In genomic region chr6:65516759-65517158, GRCm38 (mm10) we compare ENCODE assay signal across 23 mouse cellular contexts. TPM values are rescaled to one million over a fixed set of nuclear protein-coding genes. Genes with fewer than 3 reads are reported as not detected.
DNase-seq lines count a peak whose midpoint lies in the region; ATAC-seq and TF ChIP-seq lines count a peak whose summit lies in the region.
"Had no signal": no experiment of that assay in that cellular context is flagged by ENCODE, and none has a peak within 500 bp of the region (broad histone marks: within the 10 kb centered on the region; RNA-seq: fewer than 3 reads in every experiment).

No protein-coding gene starts in this region.

- peak; percentile 76 for ATAC-seq in inflammation-experienced regulatory T-cells, adult 6 months
- ATAC-seq: intestine, postnatal 0 days had no signal

- intact Hi-C loops in heart, adult 2 months (cut with DNase I): no loop called here

- peak; percentile 91 for DNase-seq in heart, adult 11 months
- no peak for DNase-seq in heart, adult 2 months
- DNase-seq in lung, adult 2 months: no peak
- DNase-seq in lung, postnatal 25 days (ENCODE audit: low spot score): no peak
- peak; percentile 45 for DNase-seq in testis, postnatal 10 days (ENCODE audit: low spot score)
- no peak for DNase-seq in cerebellum, postnatal 14 days
- DNase-seq in right cerebral cortex, postnatal 25 days: no peak
- DNase-seq: adrenal gland, postnatal 10 days; cerebellum, adult 11 months; cerebellum, postnatal 36 days had no signal

- no peaks in the 10 kb centered on the region for H3K27me3 ChIP-seq in heart, adult 2 months (ENCODE audit: control insufficient read depth, insufficient read depth, low read length)
- H3K27me3 ChIP-seq: forebrain, embryonic 12.5 days; heart, embryonic 12.5 days; limb, embryonic 12.5 days; liver, embryonic 15.5 days; neural tube, embryonic 12.5 days had no signal

- WGBS in heart, adult 2 months: 65% methylated on average over 8 of the region's 8 CpGs
- 61% methylated on average over 8 of the region's 8 CpGs for WGBS in lung, adult 2 months

- no peak for TF ChIP-seq EP300 in heart, adult 2 months (IDR thresholded peaks at IDR 0.05; ENCODE audit: insufficient read depth, low read depth, low read length)

- H3K9ac ChIP-seq in heart, adult 2 months (ENCODE audit: low read depth, low read length): no peak overlapping the region
- H3K9ac ChIP-seq: forebrain, embryonic 12.5 days; heart, embryonic 12.5 days; hindbrain, embryonic 14.5 days; limb, embryonic 12.5 days; liver, embryonic 15.5 days; neural tube, embryonic 12.5 days had no signal

- TF ChIP-seq POLR2A in heart, adult 2 months (IDR thresholded peaks at IDR 0.05; ENCODE audit: insufficient read depth, low read depth, low read length): no peak
- no peak for TF ChIP-seq POLR2A in lung, adult 2 months (IDR thresholded peaks at IDR 0.05; ENCODE audit: borderline replicate concordance, extremely low read depth, low read depth, low read length)

- H3K4me3 ChIP-seq in heart, adult 2 months: no peak overlapping the region
- H3K4me3 ChIP-seq in lung, adult 2 months (replicated peaks; ENCODE audit: extremely low read depth, low read depth, low read length): peak overlapping the region; percentile 19
- H3K4me3 ChIP-seq: forebrain, embryonic 12.5 days; heart, embryonic 12.5 days; limb, embryonic 12.5 days; liver, embryonic 15.5 days; megakaryocyte, embryonic 14.5 days; neural tube, embryonic 12.5 days had no signal

- no peaks in the 10 kb centered on the region for H3K36me3 ChIP-seq in heart, adult 2 months (ENCODE audit: control insufficient read depth, insufficient read depth, low read length)
- H3K36me3 ChIP-seq: forebrain, embryonic 12.5 days; heart, embryonic 12.5 days; limb, embryonic 12.5 days; liver, embryonic 15.5 days; neural tube, embryonic 12.5 days had no signal

- no peaks in the 10 kb centered on the region for H3K79me2 ChIP-seq in heart, adult 2 months (replicated peaks; ENCODE audit: control insufficient read depth, insufficient read depth, low read length)

- H3K4me1 ChIP-seq in heart, adult 2 months (ENCODE audit: control insufficient read depth, insufficient read depth, low read length): no peaks in the 10 kb centered on the region
- H3K4me1 ChIP-seq in lung, adult 2 months (ENCODE audit: control insufficient read depth, insufficient read depth, low read length): no peaks in the 10 kb centered on the region
- H3K4me1 ChIP-seq: forebrain, embryonic 12.5 days; heart, embryonic 12.5 days; limb, embryonic 12.5 days; liver, embryonic 15.5 days; neural tube, embryonic 12.5 days had no signal

- no peak for TF ChIP-seq CTCF in heart, adult 2 months (IDR thresholded peaks at IDR 0.05)
- no peak for TF ChIP-seq CTCF in lung, adult 2 months (IDR thresholded peaks at IDR 0.05; ENCODE audit: insufficient read depth, low read length)

- no peak overlapping the region for H3K27ac ChIP-seq in heart, adult 2 months
- H3K27ac ChIP-seq: forebrain, embryonic 12.5 days; hindbrain, embryonic 14.5 days; limb, embryonic 12.5 days; liver, embryonic 15.5 days; neural tube, embryonic 12.5 days had no signal

RNA-seq across cellular contexts. Expression of gene Tnip3, which starts 8.4 kb away (rescaled TPM):
- 1 to 10 TPM; 2.0 to 2.7 TPM for total RNA-seq in heart, adult 2 months (2021)
- polyA plus RNA-seq in heart, adult 2 months (2012; rRNA removed): 0.78 and 1.5 TPM in 2 replicates
- 0.42 and 0.79 TPM in 2 replicates for polyA plus RNA-seq in lung, adult 2 months (2012; rRNA removed)
- polyA plus RNA-seq in inflammation-experienced regulatory T-cells, adult 6 months (2017; shearing (Covaris generic)): 10 to 100 TPM in 1 of 3 experiments, 1 to 10 TPM in 2; 5.8 to 11.0 (median 7.8) TPM
- total RNA-seq: layer of hippocampus, postnatal 10 days had no signal
- polyA plus RNA-seq: brain, embryonic 14.5 days; forebrain, embryonic 12.5 days; hindbrain, embryonic 14.5 days; limb, embryonic 12.5 days; liver, embryonic 15.5 days; neural tube, embryonic 12.5 days; small intestine, adult 2 months; stomach, embryonic 14.5 days had no signal

Comparison
In these comparisons a context has a peak if more than half of its experiments do, and no peak if none do; other contexts are left out.
1. DNase-seq: peak in heart, adult 11 months (single experiment) and testis, postnatal 10 days (single experiment); none in heart, adult 2 months (0 of 2), lung, adult 2 months (single experiment), lung, postnatal 25 days (single experiment), cerebellum, postnatal 14 days (0 of 2) and right cerebral cortex, postnatal 25 days (single experiment).